Mouse (Mus musculus): ENCODE measurements around the gene Ccdc6. TPM values are rescaled to one million over a fixed set of nuclear protein-coding genes. Genes with fewer than 3 reads are reported as not detected.

Gene Ccdc6
- total and polyA plus RNA-seq, 3 experiments = 25.4 to 143 (median 42.0) TPM

DNA sequence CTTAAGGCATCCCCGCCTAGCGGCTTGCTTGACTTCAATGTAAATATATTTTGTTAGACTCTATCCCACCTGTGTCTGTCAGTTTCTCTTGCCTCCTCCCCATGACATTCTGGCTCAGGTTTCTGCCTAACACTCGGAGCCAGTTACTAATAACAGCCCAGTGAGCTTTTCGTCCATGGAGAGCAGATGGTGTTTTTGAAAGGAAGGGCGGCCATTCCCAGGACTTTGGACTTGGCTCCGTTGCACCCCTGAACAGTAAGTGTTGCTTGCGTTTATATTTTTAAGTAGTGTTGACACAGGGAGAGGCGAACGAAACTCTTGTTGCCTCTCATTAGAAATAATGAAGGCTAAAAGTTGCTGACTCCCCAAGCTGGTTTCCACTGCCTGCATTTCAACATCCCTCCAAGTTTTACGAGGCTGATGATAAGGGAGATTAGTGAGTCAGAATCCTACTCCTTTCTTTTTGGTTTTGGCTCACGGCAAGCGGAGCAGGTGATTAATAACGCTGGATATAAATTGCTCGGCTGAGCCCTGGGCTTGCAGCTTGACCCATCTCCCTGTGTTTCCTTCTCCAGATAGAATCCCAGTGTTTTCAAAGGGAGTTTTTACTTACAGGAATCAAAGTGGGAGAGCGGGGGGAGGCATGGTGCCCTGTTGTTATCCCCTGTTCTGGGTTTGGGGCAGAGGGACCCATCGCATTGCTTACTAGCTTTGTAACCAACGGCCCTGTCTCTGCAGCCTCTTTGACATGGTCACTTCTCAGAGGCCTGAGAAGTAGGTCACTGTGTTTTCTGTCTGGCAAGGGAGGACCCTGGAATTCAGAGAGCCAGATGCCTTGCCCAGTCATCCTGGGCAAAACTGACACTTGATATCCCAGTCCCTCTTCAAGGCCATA lies 107.8 kb downstream of the Ccdc6 start, which contains the start of gene Mrln:
Gene Mrln (plus strand): TSS at position 160 of the 895 bp plus-strand sequence.
- Histone ChIP-seq H3K79me2 (ENCODE audit: control insufficient read depth, insufficient read depth, low read length, poor library complexity) (no peaks in the 10 kb centered on the region), H3K27ac (ENCODE audit: control insufficient read depth, low read depth, low read length) (no peak within 1 kb of the TSS), H3K4me1 (ENCODE audit: control insufficient read depth in 1 of 2, insufficient read depth in 2 of 2, low read length in 2 of 2) (peaks cover 0 to 3% of the 10 kb centered on the region in 2 experiments; a peak in 1 of 4 replicates)

DNA sequence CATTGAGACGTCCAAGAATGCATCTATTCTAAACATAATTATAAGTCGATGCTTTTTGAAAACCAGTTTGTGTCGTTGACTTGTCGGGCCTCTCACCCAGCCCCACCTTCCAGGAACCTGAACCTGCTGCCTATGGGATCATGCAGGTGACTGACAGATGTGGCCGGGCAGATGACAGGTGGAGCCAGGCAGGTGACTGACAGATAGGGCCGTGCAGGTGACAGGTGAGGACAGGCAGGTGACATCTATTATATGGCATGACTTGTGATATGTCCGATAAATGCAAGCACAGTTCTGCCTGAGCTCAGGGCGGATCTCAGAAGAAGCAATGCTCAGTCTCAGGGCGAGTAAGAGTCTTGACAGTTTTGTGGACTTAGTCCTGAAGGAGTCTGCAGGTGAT lies 114.4 kb downstream of the Ccdc6 start:
- Histone ChIP-seq H3K9me3 (replicated peaks; ENCODE audit: insufficient read depth, low read length) (no peaks in the 10 kb centered on the region), H3K9ac (ENCODE audit: control insufficient read depth, low read depth, low read length, poor library complexity, severe bottlenecking) (no peak overlapping the region), H3K27ac (ENCODE audit: control insufficient read depth, low read depth, low read length) (no peak overlapping the region), H3K4me3 (ENCODE audit: control insufficient read depth in 1 of 2, insufficient read depth in 1 of 2, low read depth in 2 of 2, low read length in 2 of 2) (no peak overlapping the region), H3K27me3 (ENCODE audit: control insufficient read depth in 1 of 2, insufficient read depth in 2 of 2, low read length in 2 of 2) (no peaks in the 10 kb centered on the region), H3K36me3 (ENCODE audit: control insufficient read depth in 1 of 2, insufficient read depth in 2 of 2, low read length in 2 of 2) (no peaks in the 10 kb centered on the region), H3K79me2 (ENCODE audit: control insufficient read depth, insufficient read depth, low read length, poor library complexity) (no peaks in the 10 kb centered on the region), H3K4me1 (ENCODE audit: control insufficient read depth in 1 of 2, insufficient read depth in 2 of 2, low read length in 2 of 2) (no peaks in the 10 kb centered on the region)
- no peak for DNase-seq (ENCODE audit: low read depth, low spot score)
- TF ChIP-seq KAT2A (conservative IDR thresholded peaks at IDR 0.05; ENCODE audit: low read depth, low read length) = no peak
- TF ChIP-seq POLR2AphosphoS2 (IDR thresholded peaks at IDR 0.05; ENCODE audit: low read length) = no peak
- TF ChIP-seq TBP (IDR thresholded peaks at IDR 0.05; ENCODE audit: low read depth, low read length) = no peak

More for the DNA sequence above, 107.8 kb downstream of the Ccdc6 start, which contains the start of gene Mrln:
- DNase-seq (ENCODE audit: low read depth, low spot score) = no peak
- H3K4me3 ChIP-seq (ENCODE audit: control insufficient read depth in 1 of 2, insufficient read depth in 1 of 2, low read depth in 2 of 2, low read length in 2 of 2) = no peak within 1 kb of the TSS
- no peaks in the 10 kb centered on the region for H3K27me3 ChIP-seq (ENCODE audit: control insufficient read depth in 1 of 2, insufficient read depth in 2 of 2, low read length in 2 of 2)
- H3K36me3 ChIP-seq (ENCODE audit: control insufficient read depth in 1 of 2, insufficient read depth in 2 of 2, low read length in 2 of 2) = no peaks in the 10 kb centered on the region
- no peak for TF ChIP-seq EP300 (IDR thresholded peaks at IDR 0.05; ENCODE audit: low read depth in 1 of 2, low read length in 2 of 2)
- TF ChIP-seq BHLHE40 (IDR thresholded peaks at IDR 0.05; ENCODE audit: borderline replicate concordance, low read depth, low read length) = no peak
- TF ChIP-seq JUND (IDR thresholded peaks at IDR 0.05; ENCODE audit: low read depth, low read length) = no peak
- TF ChIP-seq TCF12 (IDR thresholded peaks at IDR 0.05; ENCODE audit: low read depth, low read length) = no peak
- no peak for TF ChIP-seq SMC3 (IDR thresholded peaks at IDR 0.05; ENCODE audit: low read depth, low read length)
- no peak for TF ChIP-seq POLR2AphosphoS5 (IDR thresholded peaks at IDR 0.05; ENCODE audit: borderline replicate concordance, low read depth, low read length)
- no peak for TF ChIP-seq RAD21 (IDR thresholded peaks at IDR 0.05; ENCODE audit: low read depth, low read length)
- no peak for TF ChIP-seq USF1 (IDR thresholded peaks at IDR 0.05; ENCODE audit: low read depth, low read length)
- TF ChIP-seq E2F4 (IDR thresholded peaks at IDR 0.05; ENCODE audit: borderline replicate concordance, low read depth, low read length) = no peak
- no peak for TF ChIP-seq MAFK (IDR thresholded peaks at IDR 0.05; ENCODE audit: borderline replicate concordance, low read depth, low read length)
- no peak for TF ChIP-seq TBP (IDR thresholded peaks at IDR 0.05; ENCODE audit: low read depth, low read length)
- no peak for TF ChIP-seq ELF1 (IDR thresholded peaks at IDR 0.05; ENCODE audit: low read depth, low read length)
- TF ChIP-seq GATA1 (IDR thresholded peaks at IDR 0.05; ENCODE audit: low read depth, low read length) = no peak
- no peak for TF ChIP-seq MYB (IDR thresholded peaks at IDR 0.05; ENCODE audit: low read depth, low read length)
- no peak for TF ChIP-seq ETS1 (IDR thresholded peaks at IDR 0.05; ENCODE audit: low read depth, low read length)
- TF ChIP-seq POLR2A (IDR thresholded peaks at IDR 0.05; ENCODE audit: control insufficient read depth in 1 of 2, insufficient read depth in 1 of 2, low read depth in 1 of 2, low read length in 2 of 2, poor library complexity in 1 of 2) = no peak
- TF ChIP-seq MYC (IDR thresholded peaks at IDR 0.05; ENCODE audit: low read depth, low read length) = no peak
- no peak for TF ChIP-seq NELFE (IDR thresholded peaks at IDR 0.05; ENCODE audit: low read depth, low read length)
- TF ChIP-seq UBTF (IDR thresholded peaks at IDR 0.05; ENCODE audit: borderline replicate concordance, insufficient read depth, low read depth, low read length) = no peak
- TF ChIP-seq SIN3A (IDR thresholded peaks at IDR 0.05; ENCODE audit: low read length) = no peak
- H3K9me3 ChIP-seq (replicated peaks; ENCODE audit: insufficient read depth, low read length) = no peaks in the 10 kb centered on the region
- H3K9ac ChIP-seq (ENCODE audit: control insufficient read depth, low read depth, low read length, poor library complexity, severe bottlenecking) = no peak within 1 kb of the TSS
